Mouse (Mus musculus) ES-E14 (cell line): ENCODE data around the gene Lin7c. TPM values are rescaled to one million over a fixed set of nuclear protein-coding genes. Genes with fewer than 3 reads are reported as not detected.

ENCODE experiments used
- DNase-seq: peaks from one replicate; pipeline ENCODE4 v3.0.0-alpha.2; 2013; ENCODE audit warnings: low read depth, low spot score
- H3K27ac ChIP-seq: 2 replicates; pipeline ENCODE4 v1.5.1; 2012; ENCODE audit warnings: low read depth, mild to moderate bottlenecking, low read length, moderate library complexity, mixed read lengths; ENCODE audit not compliant: poor library complexity, insufficient read depth, severe bottlenecking
- H3K36me3 ChIP-seq: 2 replicates; pipeline ENCODE4 v1.6.1; 2012; ENCODE audit warnings: mild to moderate bottlenecking, low read length, moderate library complexity, mixed read lengths; ENCODE audit not compliant: control insufficient read depth, poor library complexity, insufficient read depth, severe bottlenecking
- H3K4me1 ChIP-seq, 2 experiments: fragments of 150-350 bp in 1 of 2; sonication (generic) in 1 of 2; 2 replicates each; pipeline ENCODE4 v1.6.1; 2012; ENCODE audit warnings: low read length in 2 of 2, mild to moderate bottlenecking in 1 of 2, mixed read lengths in 1 of 2; ENCODE audit not compliant: control insufficient read depth in 2 of 2, insufficient read depth in 2 of 2, poor library complexity in 1 of 2
- H3K4me3 ChIP-seq, 2 experiments: fragments of 150-350 bp in 1 of 2; sonication (generic) in 1 of 2; 2 replicates each; pipeline ENCODE4 v1.5.1; 2012; ENCODE audit warnings: low read length in 2 of 2, low read depth in 1 of 2, mild to moderate bottlenecking in 1 of 2, mixed read lengths in 1 of 2; ENCODE audit not compliant: insufficient read depth in 1 of 2, poor library complexity in 1 of 2, severe bottlenecking in 1 of 2
- H3K9ac ChIP-seq: 2 replicates; pipeline ENCODE4 v1.6.1; 2012; ENCODE audit warnings: low read depth, mild to moderate bottlenecking, low read length, mixed read lengths; ENCODE audit not compliant: poor library complexity, insufficient read depth, severe bottlenecking
- H3K9me3 ChIP-seq: fragments of 150-350 bp; sonication (generic); 2 replicates; pipeline ENCODE4 v1.6.1; 2012; ENCODE audit warnings: low read depth, mild to moderate bottlenecking, low read length; ENCODE audit not compliant: control insufficient read depth, insufficient read depth
- CHD2 ChIP-seq: IDR thresholded peaks from 2 replicates; pipeline ENCODE4 v1.6.1; 2014; ENCODE audit warnings: mild to moderate bottlenecking, low read depth, low read length, inconsistent platforms
- HCFC1 ChIP-seq: IDR thresholded peaks from 2 replicates; pipeline ENCODE4 v1.6.1; 2012; ENCODE audit warnings: low read length, inconsistent platforms, borderline replicate concordance; ENCODE audit not compliant: insufficient read depth
- MAFK ChIP-seq: IDR thresholded peaks from 2 replicates; pipeline ENCODE4 v1.6.1; 2014; ENCODE audit warnings: mild to moderate bottlenecking, low read depth, low read length, inconsistent platforms; ENCODE audit not compliant: insufficient read depth
- ZC3H11A ChIP-seq: IDR thresholded peaks from 2 replicates; pipeline ENCODE4 v1.6.1; 2012; ENCODE audit warnings: low read depth, mild to moderate bottlenecking, inconsistent platforms, low read length, borderline replicate concordance
- ZNF384 ChIP-seq: IDR thresholded peaks from 2 replicates; pipeline ENCODE4 v1.6.1; 2012; ENCODE audit warnings: low read depth, low read length, inconsistent platforms
- in situ Hi-C, 2 experiments: fragments of 600-800 bp; cut with MboI; formaldehyde crosslinking; loops; one replicate each; pipeline ENCODE4 v1.15.1; 2025; ENCODE audit warnings: low sequenced_read_pairs in 2 of 2, inconsistent platforms in 1 of 2; ENCODE audit not compliant: unreplicated experiment in 2 of 2
- total RNA-seq: library from RNA; depleted of rRNA; stranded (reverse); fragments of 300-350 nt; gene quantifications from 2 replicates; pipeline ENCODE4 v1.2.3, GENCODE M21; 2012

The Lin7c gene
- total RNA-seq, 1 experiment: 71.8 TPM

- Histone ChIP-seq H3K9me3 (no peaks in the 10 kb centered on the region), H3K4me1 (peaks cover 9 to 11% of the 10 kb centered on the region in 2 experiments), H3K4me3 (peak overlapping the region; percentile 56 to 71), H3K36me3 (no peaks in the 10 kb centered on the region; the same call in 1 of the 2 replicates), H3K9ac (peak overlapping the region; percentile 58), H3K27ac (peak overlapping the region; percentile 80)
- DNase-seq: no peak
- in situ Hi-C loops: no loop called here
- TF ChIP-seq HCFC1 (no peak), MAFK (no peak), CHD2 (no peak), ZNF384 (no peak), ZC3H11A (no peak)
These were observed 22.1 kb downstream of the Lin7c start for GRCm38 (mm10) chr2:109912766-109913165.

GRCm38 (mm10) chr2:109913241-109913640, 22.6 kb downstream of the Lin7c start:
- H3K27ac ChIP-seq: peak overlapping the region; percentile 85
- no peak overlapping the region; the same call in 1 of the 2 replicates for H3K9ac ChIP-seq
- in situ Hi-C loops: no loop called here
- H3K9me3 ChIP-seq: no peaks in the 10 kb centered on the region
- H3K4me3 ChIP-seq: peak overlapping the region; percentile 56 to 71
- no peaks in the 10 kb centered on the region for H3K36me3 ChIP-seq
- peaks cover 9 to 11% of the 10 kb centered on the region in 2 experiments for H3K4me1 ChIP-seq
- TF ChIP-seq ZNF384 (no peak), CHD2 (no peak), ZC3H11A (no peak), HCFC1 (no peak)
- DNase-seq: no peak

GRCm38 (mm10) chr2:109914601-109915000, 23.9 kb downstream of the Lin7c start:
- TF ChIP-seq ZC3H11A: no peak
- Histone ChIP-seq H3K27ac (no peak overlapping the region), H3K36me3 (no peaks in the 10 kb centered on the region), H3K9me3 (no peaks in the 10 kb centered on the region), H3K9ac (no peak overlapping the region), H3K4me1 (peaks cover 7 to 9% of the 10 kb centered on the region in 2 experiments), H3K4me3 (no peak overlapping the region)
- no peak for DNase-seq
- in situ Hi-C loops: no loop called here

- H3K9me3 ChIP-seq: no peaks in the 10 kb centered on the region
- in situ Hi-C loops: no loop called here
- TF ChIP-seq MAFK: peak; percentile 84
- no peak for TF ChIP-seq ZC3H11A
- peak; percentile 87 for TF ChIP-seq ZNF384
- TF ChIP-seq CHD2: no peak
- no peak for TF ChIP-seq HCFC1
- no peak for DNase-seq
- peaks cover 8 to 12% of the 10 kb centered on the region in 2 experiments for H3K4me1 ChIP-seq
- H3K9ac ChIP-seq: peak overlapping the region; percentile 52; the same call in 1 of the 2 replicates
- peak overlapping the region; percentile 91 for H3K27ac ChIP-seq
- peak overlapping the region; percentile 20 to 93 for H3K4me3 ChIP-seq
- peaks cover 2% of the 10 kb centered on the region for H3K36me3 ChIP-seq
These were observed 26.3 kb downstream of the Lin7c start for GRCm38 (mm10) chr2:109916782-109917495.
